Mouse (Mus musculus): ENCODE measurements at regions not wholly inside any gene's neighbourhood (a gene's known extent, or its start where the extent isn't known, plus 50 kb on each side); places are given as distances from the start of the nearest gene placed in this dataset. TPM values are rescaled to one million over a fixed set of nuclear protein-coding genes. Genes with fewer than 3 reads are reported as not detected.

DNA sequence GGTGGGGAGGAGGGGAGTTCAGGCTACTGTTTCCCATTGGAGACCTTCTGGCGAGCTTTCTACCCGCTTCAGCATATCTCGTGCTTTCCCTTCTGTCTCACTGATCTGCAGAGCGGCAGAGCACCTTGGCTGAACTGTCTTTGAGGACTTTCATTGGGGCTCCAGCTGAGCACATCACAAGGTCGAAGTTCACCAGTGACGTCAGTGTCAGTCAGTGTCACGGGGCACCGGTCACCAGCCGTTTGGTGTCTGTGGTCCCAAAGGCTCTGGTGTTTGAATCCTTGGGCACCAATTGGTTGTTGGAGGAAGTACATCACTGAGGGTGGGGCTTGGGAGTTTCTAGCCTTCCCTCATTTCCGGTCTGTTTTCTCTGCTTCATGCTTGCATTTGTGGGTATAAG is 51.2 kb upstream of the Zfp64 start:
- Histone ChIP-seq H3K27ac (replicated peaks) (no peak overlapping the region), H3K27me3 (ENCODE audit: control insufficient read depth, insufficient read depth, low read length) (no peaks in the 10 kb centered on the region), H3K4me1 (replicated peaks; ENCODE audit: control insufficient read depth, insufficient read depth) (no peaks in the 10 kb centered on the region), H3K4me3 (ENCODE audit: low read depth, low read length) (no peak overlapping the region), H3K9me3 (ENCODE audit: control insufficient read depth, low read length) (no peaks in the 10 kb centered on the region), H3K9ac (ENCODE audit: low read length) (no peak overlapping the region), H3K4me2 (replicated peaks; ENCODE audit: low read depth) (no peak overlapping the region), H3K36me3 (ENCODE audit: control insufficient read depth, insufficient read depth, low read length) (no peaks in the 10 kb centered on the region)
- ATAC-seq (ENCODE audit: low FRiP score, low TSS enrichment) (no peak), DNase-seq (ENCODE audit: low spot score) (no peak)
- 85% methylated on average over 10 of the region's 10 CpGs for WGBS
- TF ChIP-seq EP300 (optimal IDR thresholded peaks at IDR 0.05) (no peak), CTCF (IDR thresholded peaks at IDR 0.05; ENCODE audit: low read depth) (no peak)

DNA sequence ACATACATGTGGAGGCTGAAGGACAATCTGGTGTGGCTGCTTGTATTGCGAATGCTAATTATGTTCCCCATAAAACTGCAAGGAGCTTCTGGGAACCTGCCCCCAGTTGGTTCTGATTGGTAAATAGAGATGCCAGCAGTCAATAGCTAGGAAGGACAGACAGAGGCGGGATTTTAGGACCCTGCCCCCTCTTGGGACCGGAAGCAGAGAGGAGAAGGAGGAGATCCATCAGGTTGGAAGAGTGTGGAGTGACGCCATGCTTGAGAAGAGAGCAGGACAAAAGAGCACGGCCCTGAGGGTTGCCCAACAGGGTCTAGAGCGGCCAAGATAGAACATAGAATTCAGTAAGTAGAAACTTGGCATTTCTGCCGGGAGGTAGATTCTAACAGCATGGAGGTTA is 50.4 kb upstream of the Zfp64 start:
- 93% methylated on average over 7 of the region's 7 CpGs for WGBS
- TF ChIP-seq EP300 (optimal IDR thresholded peaks at IDR 0.05), result no peak
- no peak for TF ChIP-seq CTCF (IDR thresholded peaks at IDR 0.05; ENCODE audit: low read depth)
- no peak for DNase-seq (ENCODE audit: low spot score)
- Histone ChIP-seq H3K9ac (ENCODE audit: low read length) (no peak overlapping the region), H3K4me1 (replicated peaks; ENCODE audit: control insufficient read depth, insufficient read depth) (no peaks in the 10 kb centered on the region), H3K9me3 (ENCODE audit: control insufficient read depth, low read length) (no peaks in the 10 kb centered on the region), H3K27ac (replicated peaks) (no peak overlapping the region), H3K4me2 (replicated peaks; ENCODE audit: low read depth) (no peak overlapping the region), H3K4me3 (ENCODE audit: low read depth, low read length) (no peak overlapping the region), H3K27me3 (ENCODE audit: control insufficient read depth, insufficient read depth, low read length) (no peaks in the 10 kb centered on the region), H3K36me3 (ENCODE audit: control insufficient read depth, insufficient read depth, low read length) (no peaks in the 10 kb centered on the region)
- no peak for ATAC-seq (ENCODE audit: low FRiP score, low TSS enrichment)

Small RNA genes lying in the stretch of these regions (microRNA-seq; reads per million reads assigned to microRNA genes)
- gene Gm26469, result not detected

Measured in stomach, postnatal 0 days (tissue).